Mouse (Mus musculus) MEL (cell line): Measurements from ENCODE around the gene Gm14496. TPM values are rescaled to one million over a fixed set of nuclear protein-coding genes. Genes with fewer than 3 reads are reported as not detected.
"Not testable (repeated sequence)": the region's sequence is repeated elsewhere in the genome, so short reads cannot be mapped to it uniquely, and the experiment has no call there.

Source experiments
- DNase-seq: peaks from one replicate; pipeline ENCODE4 v3.0.0; 2011; ENCODE audit warnings: low read depth, low spot score
- H3K27ac ChIP-seq: 2 replicates; pipeline ENCODE4 v1.5.1; 2012; ENCODE audit warnings: low read depth, mild to moderate bottlenecking, control low read depth, low read length, moderate library complexity; ENCODE audit not compliant: control insufficient read depth
- H3K27me3 ChIP-seq, 2 experiments: fragments of 150-350 bp in 1 of 2; sonication (generic) in 1 of 2; 2 replicates each; pipeline ENCODE4 v1.6.1; 2012; ENCODE audit warnings: low read length in 2 of 2, mild to moderate bottlenecking in 2 of 2, improper control_type of control experiment in 1 of 2, moderate library complexity in 1 of 2; ENCODE audit not compliant: insufficient read depth in 2 of 2, control insufficient read depth in 1 of 2
- H3K36me3 ChIP-seq, 2 experiments: 2 replicates each; pipeline ENCODE4 v1.6.1; 2012 to 2014; ENCODE audit warnings: low read length in 2 of 2, improper control_type of control experiment in 1 of 2, inconsistent platforms in 1 of 2, mild to moderate bottlenecking in 1 of 2; ENCODE audit not compliant: insufficient read depth in 2 of 2, control insufficient read depth in 1 of 2
- H3K4me1 ChIP-seq, 2 experiments: fragments of 150-350 bp in 1 of 2; sonication (generic) in 1 of 2; 2 replicates each; pipeline ENCODE4 v1.6.1; 2012; ENCODE audit warnings: low read length in 2 of 2, improper control_type of control experiment in 1 of 2, mild to moderate bottlenecking in 1 of 2; ENCODE audit not compliant: insufficient read depth in 2 of 2, control insufficient read depth in 1 of 2
- H3K4me3 ChIP-seq, 2 experiments: fragments of 150-350 bp in 1 of 2; sonication (generic) in 1 of 2; 2 replicates each; pipeline ENCODE4 v1.5.1; 2012; ENCODE audit warnings: low read depth in 2 of 2, low read length in 2 of 2, mild to moderate bottlenecking in 2 of 2, moderate library complexity in 2 of 2, control low read depth in 1 of 2, improper control_type of control experiment in 1 of 2; ENCODE audit not compliant: control insufficient read depth in 1 of 2, insufficient read depth in 1 of 2
- H3K79me2 ChIP-seq: 2 replicates; pipeline ENCODE4 v1.6.1; 2012; ENCODE audit warnings: mild to moderate bottlenecking, low read length, moderate library complexity; ENCODE audit not compliant: control insufficient read depth, poor library complexity, insufficient read depth
- H3K9ac ChIP-seq: 2 replicates; pipeline ENCODE4 v1.6.1; 2012; ENCODE audit warnings: low read depth, mild to moderate bottlenecking, control low read depth, low read length, moderate library complexity; ENCODE audit not compliant: control insufficient read depth, poor library complexity, severe bottlenecking
- H3K9me3 ChIP-seq: fragments of 150-350 bp; sonication (generic); replicated peaks from 2 replicates; pipeline ENCODE4 v1.6.1; 2012; ENCODE audit warnings: mild to moderate bottlenecking, low read length, improper control_type of control experiment, moderate library complexity; ENCODE audit not compliant: insufficient read depth
- EP300 ChIP-seq, 2 experiments: IDR thresholded peaks; 2 replicates each; pipeline ENCODE4 v1.6.1; 2011; ENCODE audit warnings: improper control_type of control experiment in 2 of 2, low read length in 2 of 2, low read depth in 1 of 2, mild to moderate bottlenecking in 1 of 2
- GABPA ChIP-seq: IDR thresholded peaks from 2 replicates; pipeline ENCODE4 v1.6.1; 2012; ENCODE audit warnings: low read depth, mild to moderate bottlenecking, inconsistent platforms, low read length, improper control_type of control experiment, moderate library complexity
- MYB ChIP-seq: IDR thresholded peaks from 2 replicates; pipeline ENCODE4 v1.6.1; 2011; ENCODE audit warnings: mild to moderate bottlenecking, low read depth, low read length, improper control_type of control experiment
- MYC ChIP-seq: IDR thresholded peaks from 2 replicates; pipeline ENCODE4 v1.6.1; 2011; ENCODE audit warnings: low read depth, mild to moderate bottlenecking, low read length, improper control_type of control experiment, moderate library complexity
- POLR2A ChIP-seq, 2 experiments: IDR thresholded peaks; 2 replicates each; pipeline ENCODE4 v1.6.1; 2011 to 2012; ENCODE audit warnings: low read length in 2 of 2, mild to moderate bottlenecking in 2 of 2, control low read depth in 1 of 2, improper control_type of control experiment in 1 of 2, low read depth in 1 of 2, moderate library complexity in 1 of 2; ENCODE audit not compliant: control insufficient read depth in 1 of 2, insufficient read depth in 1 of 2, poor library complexity in 1 of 2
- RAD21 ChIP-seq: IDR thresholded peaks from 2 replicates; pipeline ENCODE4 v1.6.1; 2011; ENCODE audit warnings: mild to moderate bottlenecking, low read depth, low read length, improper control_type of control experiment
- SMC3 ChIP-seq: IDR thresholded peaks from 2 replicates; pipeline ENCODE4 v1.6.1; 2011; ENCODE audit warnings: low read depth, low read length, improper control_type of control experiment
- TBP ChIP-seq: IDR thresholded peaks from 2 replicates; pipeline ENCODE4 v1.8.0; 2011; ENCODE audit warnings: low read depth, low read length, improper control_type of control experiment
- USF2 ChIP-seq, 2 experiments: IDR thresholded peaks; 2 replicates each; pipeline ENCODE4 v1.6.1; 2011 to 2012; ENCODE audit warnings: improper control_type of control experiment in 2 of 2, low read length in 2 of 2, borderline replicate concordance in 1 of 2, inconsistent platforms in 1 of 2, low read depth in 1 of 2, mild to moderate bottlenecking in 1 of 2; ENCODE audit not compliant: insufficient read depth in 1 of 2
- ZKSCAN1 ChIP-seq: IDR thresholded peaks from 2 replicates; pipeline ENCODE4 v1.6.1; 2012; ENCODE audit warnings: low read depth, mild to moderate bottlenecking, inconsistent platforms, low read length, improper control_type of control experiment, moderate library complexity
- polyA plus RNA-seq, 2 experiments: library from polyadenylated mRNA; stranded (reverse) in 1 of 2; unstranded in 1 of 2; fragments of >175 nt in 1 of 2; fragments of >200 nt in 1 of 2; gene quantifications; 2 replicates each; pipeline versions ENCODE4 v1.2.1 to v1.2.4; 2012; ENCODE audit warnings: low replicate concordance in 2 of 2, low read depth in 1 of 2; ENCODE audit not compliant: insufficient read length in 2 of 2, insufficient read depth in 1 of 2, missing spikeins in 1 of 2
- total RNA-seq: library from RNA; depleted of rRNA; stranded (reverse); fragments of 300-350 nt; gene quantifications from 2 replicates; pipeline ENCODE4 v1.2.3, GENCODE M21; 2012; rRNA removed

Gm14496 gene
- total RNA-seq (not detected in 2 replicates), polyA plus RNA-seq (under 1 TPM in 1 of 2 experiments, not detected in 1; 0.01 TPM)

GRCm38 (mm10) chr2:181990829-181991228, at the start of gene Gm14496:
TSS of gene Gm14496 (plus strand) at chr2:181991129.
- H3K4me1 ChIP-seq, result no peaks in the 10 kb centered on the region
- H3K79me2 ChIP-seq, result no peaks in the 10 kb centered on the region
- H3K27ac ChIP-seq, result no peak within 1 kb of the TSS
- no peaks in the 10 kb centered on the region for H3K36me3 ChIP-seq
- TF ChIP-seq ZKSCAN1, result no peak
- no peak for TF ChIP-seq MYB
- TF ChIP-seq EP300 (IDR thresholded peaks at IDR 0.05; ENCODE audit: low read depth in 1 of 2, low read length in 2 of 2), result no peak
- no peak for TF ChIP-seq MYC
- TF ChIP-seq POLR2A (IDR thresholded peaks at IDR 0.05; ENCODE audit: control insufficient read depth in 1 of 2, insufficient read depth in 1 of 2, low read depth in 1 of 2, low read length in 2 of 2, poor library complexity in 1 of 2), result no peak
- TF ChIP-seq TBP, result no peak
- no peak for TF ChIP-seq SMC3
- TF ChIP-seq, all 39 proteins: peak for 0
- DNase-seq, result no peak
- H3K27me3 ChIP-seq, result no peaks in the 10 kb centered on the region
- H3K9ac ChIP-seq, result no peak within 1 kb of the TSS
- no peaks in the 10 kb centered on the region for H3K9me3 ChIP-seq
- H3K4me3 ChIP-seq, result no peak within 1 kb of the TSS

GRCm38 (mm10) chr2:181952747-181953680, 37.9 kb upstream of the Gm14496 start:
- DNase-seq, H3K9me3 ChIP-seq, H3K79me2 ChIP-seq, H3K27ac ChIP-seq, H3K27me3 ChIP-seq, H3K9ac ChIP-seq, H3K4me3 ChIP-seq, H3K4me1 ChIP-seq, H3K36me3 ChIP-seq: not testable (repeated sequence)

- no peak for DNase-seq
- H3K4me1 ChIP-seq, result peaks cover 0 to 7% of the 10 kb centered on the region in 2 experiments; a peak in 2 of 4 replicates
- no peaks in the 10 kb centered on the region for H3K27me3 ChIP-seq
- H3K4me3 ChIP-seq, result no peak overlapping the region
- no peaks in the 10 kb centered on the region for H3K79me2 ChIP-seq
- TF ChIP-seq GABPA, result no peak
- no peak for TF ChIP-seq RAD21
- no peak for TF ChIP-seq USF2 (IDR thresholded peaks at IDR 0.05; ENCODE audit: borderline replicate concordance in 1 of 2, insufficient read depth in 1 of 2, low read depth in 1 of 2, low read length in 2 of 2)
- no peaks in the 10 kb centered on the region; a peak in 2 of 4 replicates for H3K36me3 ChIP-seq
- H3K9ac ChIP-seq, result no peak overlapping the region
- no peak overlapping the region; the same call in 1 of the 2 replicates for H3K27ac ChIP-seq
- no peaks in the 10 kb centered on the region for H3K9me3 ChIP-seq
Measured at GRCm38 (mm10) chr2:181968395-181968794, 22.5 kb upstream of the Gm14496 start.
